Mouse (Mus musculus): ENCODE measurements at regions not wholly inside any gene's neighbourhood (a gene's known extent, or its start where the extent isn't known, plus 50 kb on each side); places are given as distances from the start of the nearest gene placed in this dataset.

DNA sequence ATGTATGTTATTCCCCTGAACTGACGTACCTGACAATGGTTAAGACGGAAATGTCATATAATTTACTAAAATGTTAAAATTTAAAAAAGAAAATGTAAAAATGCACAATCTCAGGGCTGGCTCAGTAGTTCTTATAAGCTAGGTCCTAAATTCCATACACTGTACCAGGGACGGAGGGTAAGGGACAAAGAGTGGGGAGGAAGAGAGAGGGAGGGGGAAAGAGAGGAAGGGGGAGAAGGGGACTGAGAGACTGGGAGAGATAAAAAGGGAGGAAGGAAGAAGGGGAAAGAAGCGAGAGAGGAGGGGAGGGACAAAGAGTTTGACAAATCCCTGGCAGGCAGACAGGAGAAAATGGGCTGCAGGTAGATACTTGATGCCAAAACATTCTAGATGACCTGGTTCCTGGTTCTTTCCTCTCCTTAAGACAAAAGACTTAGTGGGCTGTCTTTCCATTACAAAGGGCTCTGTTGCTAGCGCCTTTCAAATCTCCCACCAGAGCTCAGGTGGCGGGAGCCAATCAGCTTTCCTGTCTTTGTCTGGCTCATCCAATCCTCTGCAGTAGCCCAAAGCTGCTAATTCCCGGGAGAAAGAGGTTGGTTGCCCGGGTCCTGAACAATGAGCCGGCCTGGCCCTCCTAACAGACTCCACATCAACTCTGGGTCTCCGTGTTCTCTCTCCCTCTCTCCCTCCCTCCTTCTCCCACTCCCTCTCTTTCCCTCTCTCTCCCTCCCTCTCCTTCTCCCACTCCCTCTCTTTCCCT is 92.7 kb upstream of the Gm14444 start:
- Histone ChIP-seq H3K4me1 (ENCODE audit: control insufficient read depth, insufficient read depth, low read length) (no peaks in the 10 kb centered on the region), H3K27ac (replicated peaks; ENCODE audit: insufficient read depth, low read depth, low read length) (no peak overlapping the region), H3K79me2 (ENCODE audit: control insufficient read depth, insufficient read depth, low read length) (no peaks in the 10 kb centered on the region), H3K4me3 (ENCODE audit: insufficient read depth, low read depth, low read length) (no peak overlapping the region), H3K36me3 (ENCODE audit: control insufficient read depth, insufficient read depth, low read length) (no peaks in the 10 kb centered on the region), H3K27me3 (ENCODE audit: control insufficient read depth, insufficient read depth, low read length) (no peaks in the 10 kb centered on the region), H3K9ac (ENCODE audit: low read depth, low read length) (no peak overlapping the region)
- DNase-seq (ENCODE audit: extremely low read depth, low read depth, low spot score): no peak
- TF ChIP-seq POLR2A (IDR thresholded peaks at IDR 0.05; ENCODE audit: extremely low read depth, insufficient read depth, low read length): no peak
- WGBS: 32% methylated on average over 10 of the region's 10 CpGs

DNA sequence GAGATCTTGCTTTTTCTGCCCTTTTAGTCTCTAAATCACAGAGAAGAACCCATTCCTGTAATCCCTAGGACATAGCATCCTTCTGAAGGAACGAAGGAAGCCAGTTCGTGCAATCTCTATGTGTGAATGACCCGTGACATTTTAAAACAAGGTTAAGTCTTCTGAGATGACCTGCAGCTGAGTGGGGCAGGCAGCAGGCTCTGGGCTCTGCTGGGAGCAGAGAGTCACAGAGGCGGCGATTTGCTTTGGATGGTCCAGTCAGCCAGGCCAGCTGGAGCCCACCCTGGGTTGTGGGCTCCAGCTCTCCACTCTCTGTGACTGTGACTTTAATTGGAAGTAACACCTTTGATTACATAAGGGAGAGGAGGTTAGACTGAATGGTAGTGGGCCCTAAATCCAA is 92.1 kb upstream of the Gm14444 start:
- H3K27me3 ChIP-seq (ENCODE audit: control insufficient read depth, insufficient read depth, low read length): no peaks in the 10 kb centered on the region
- H3K27ac ChIP-seq (replicated peaks; ENCODE audit: insufficient read depth, low read depth, low read length): no peak overlapping the region
- no peaks in the 10 kb centered on the region for H3K4me1 ChIP-seq (ENCODE audit: control insufficient read depth, insufficient read depth, low read length)
- TF ChIP-seq POLR2A (IDR thresholded peaks at IDR 0.05; ENCODE audit: extremely low read depth, insufficient read depth, low read length) (no peak), CTCF (IDR thresholded peaks at IDR 0.05; ENCODE audit: low read depth, low read length) (no peak)
- no peak overlapping the region for H3K4me3 ChIP-seq (ENCODE audit: insufficient read depth, low read depth, low read length)
- H3K36me3 ChIP-seq (ENCODE audit: control insufficient read depth, insufficient read depth, low read length): no peaks in the 10 kb centered on the region
- no peak overlapping the region for H3K9ac ChIP-seq (ENCODE audit: low read depth, low read length)
- 33% methylated on average over 5 of the region's 5 CpGs for WGBS
- H3K79me2 ChIP-seq (ENCODE audit: control insufficient read depth, insufficient read depth, low read length): no peaks in the 10 kb centered on the region
- DNase-seq (ENCODE audit: extremely low read depth, low read depth, low spot score): no peak

DNA sequence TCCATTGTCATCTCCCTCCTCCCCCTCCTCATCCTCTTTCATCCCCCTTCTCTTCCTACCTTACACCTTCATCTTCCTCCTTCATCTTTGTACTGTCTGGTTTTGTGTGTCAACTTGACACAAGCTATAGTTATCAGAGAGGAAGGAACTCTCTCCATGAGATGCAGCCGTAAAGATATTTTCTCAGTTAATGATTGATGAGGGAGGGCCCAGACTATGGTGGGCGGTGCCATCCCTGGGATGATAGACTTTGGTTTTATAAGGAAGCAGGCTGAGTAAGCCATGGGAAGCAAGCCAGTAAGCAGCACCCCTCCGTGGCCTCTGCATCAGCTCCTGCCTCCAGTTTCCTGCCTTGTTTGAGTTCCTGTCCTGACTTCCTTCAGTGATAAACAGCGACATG is 87.8 kb upstream of the Gm14444 start:
- TF ChIP-seq POLR2A (IDR thresholded peaks at IDR 0.05; ENCODE audit: extremely low read depth, insufficient read depth, low read length): no peak
- no peak for TF ChIP-seq CTCF (IDR thresholded peaks at IDR 0.05; ENCODE audit: low read depth, low read length)
- no peaks in the 10 kb centered on the region for H3K79me2 ChIP-seq (ENCODE audit: control insufficient read depth, insufficient read depth, low read length)
- no peaks in the 10 kb centered on the region for H3K36me3 ChIP-seq (ENCODE audit: control insufficient read depth, insufficient read depth, low read length)
- no peak overlapping the region for H3K9ac ChIP-seq (ENCODE audit: low read depth, low read length)
- H3K4me1 ChIP-seq (ENCODE audit: control insufficient read depth, insufficient read depth, low read length): no peaks in the 10 kb centered on the region
- 51% methylated on average over 4 of the region's 4 CpGs for WGBS
- H3K27ac ChIP-seq (replicated peaks; ENCODE audit: insufficient read depth, low read depth, low read length): no peak overlapping the region
- DNase-seq (ENCODE audit: extremely low read depth, low read depth, low spot score): no peak
- no peak overlapping the region for H3K4me3 ChIP-seq (ENCODE audit: insufficient read depth, low read depth, low read length)
- no peaks in the 10 kb centered on the region for H3K27me3 ChIP-seq (ENCODE audit: control insufficient read depth, insufficient read depth, low read length)

DNA sequence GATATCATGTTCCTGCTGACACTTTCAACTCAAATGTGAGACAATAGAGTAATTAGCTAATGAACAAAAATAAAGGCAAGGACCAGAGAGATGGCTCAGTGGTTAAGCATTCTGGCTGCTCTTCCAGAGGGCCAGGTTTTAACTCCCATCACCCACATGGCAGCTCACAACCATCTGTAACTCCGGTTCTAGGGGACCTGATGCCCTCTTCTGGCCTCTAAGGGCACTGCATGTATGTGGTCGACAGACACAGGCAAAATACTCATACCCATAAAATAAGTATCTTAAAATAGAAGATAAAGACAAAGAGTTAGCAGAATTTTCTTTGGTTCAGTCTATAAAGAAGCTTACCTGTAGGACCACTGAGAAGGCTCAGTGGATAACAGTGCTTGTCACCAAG is 80.3 kb upstream of the Gm14444 start:
- WGBS: 55% methylated on average over 2 of the region's 2 CpGs
- Histone ChIP-seq H3K9ac (ENCODE audit: low read depth, low read length) (no peak overlapping the region), H3K79me2 (ENCODE audit: control insufficient read depth, insufficient read depth, low read length) (no peaks in the 10 kb centered on the region), H3K4me3 (ENCODE audit: insufficient read depth, low read depth, low read length) (no peak overlapping the region), H3K36me3 (ENCODE audit: control insufficient read depth, insufficient read depth, low read length) (no peaks in the 10 kb centered on the region), H3K27me3 (ENCODE audit: control insufficient read depth, insufficient read depth, low read length) (no peaks in the 10 kb centered on the region), H3K4me1 (ENCODE audit: control insufficient read depth, insufficient read depth, low read length) (no peaks in the 10 kb centered on the region), H3K27ac (replicated peaks; ENCODE audit: insufficient read depth, low read depth, low read length) (no peak overlapping the region)
- TF ChIP-seq CTCF (IDR thresholded peaks at IDR 0.05; ENCODE audit: low read depth, low read length): peak; percentile 19; the same call in 1 of the 2 replicates
- TF ChIP-seq POLR2A (IDR thresholded peaks at IDR 0.05; ENCODE audit: extremely low read depth, insufficient read depth, low read length): no peak
- no peak for DNase-seq (ENCODE audit: extremely low read depth, low read depth, low spot score)

DNA sequence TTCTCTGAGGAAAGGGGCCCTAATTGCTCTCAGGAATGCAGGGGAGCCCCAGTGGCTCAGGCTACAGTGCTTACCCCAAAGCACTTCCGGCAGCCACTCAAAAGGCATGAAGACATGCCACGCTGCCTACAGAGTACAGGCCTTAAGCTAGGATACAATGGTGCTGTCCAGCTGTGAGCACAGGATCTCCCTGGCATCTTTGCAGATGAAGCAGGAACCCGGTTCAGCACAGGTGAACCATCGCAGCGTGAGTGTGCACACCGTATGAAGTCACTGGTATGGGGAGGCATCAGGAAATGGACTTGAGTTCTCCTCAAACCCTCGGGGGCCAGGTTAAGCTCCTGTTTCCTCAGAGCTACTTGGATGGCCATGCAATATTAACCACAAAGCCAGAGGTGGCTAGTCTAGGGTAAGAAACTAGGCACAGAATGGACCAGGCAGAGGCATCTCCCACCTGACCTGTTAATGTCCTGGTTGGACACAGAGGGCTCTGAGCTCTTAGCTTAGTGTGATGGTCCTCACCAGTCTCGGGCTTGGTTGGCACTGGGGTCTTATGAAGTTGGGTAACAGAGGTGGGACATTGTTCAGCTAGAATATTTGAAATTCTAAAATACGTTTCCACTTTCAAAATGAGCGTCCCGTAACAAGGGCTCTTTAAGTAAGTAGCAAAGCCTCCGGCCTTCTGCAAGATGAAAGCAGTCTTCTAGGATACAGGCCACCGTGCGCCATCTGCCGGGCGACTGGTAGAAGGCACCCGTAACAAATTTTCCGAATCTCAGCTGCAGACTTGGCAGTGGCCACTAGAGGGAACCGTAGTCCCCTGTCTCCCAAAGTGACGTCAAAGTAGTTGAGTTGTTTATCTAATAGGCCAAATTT is 77.7 kb upstream of the Gm14444 start:
- Histone ChIP-seq H3K4me1 (ENCODE audit: control insufficient read depth, insufficient read depth, low read length) (no peaks in the 10 kb centered on the region), H3K36me3 (ENCODE audit: control insufficient read depth, insufficient read depth, low read length) (no peaks in the 10 kb centered on the region), H3K27ac (replicated peaks; ENCODE audit: insufficient read depth, low read depth, low read length) (no peak overlapping the region), H3K4me3 (ENCODE audit: insufficient read depth, low read depth, low read length) (no peak overlapping the region), H3K79me2 (ENCODE audit: control insufficient read depth, insufficient read depth, low read length) (no peaks in the 10 kb centered on the region), H3K9ac (ENCODE audit: low read depth, low read length) (no peak overlapping the region), H3K27me3 (ENCODE audit: control insufficient read depth, insufficient read depth, low read length) (no peaks in the 10 kb centered on the region)
- WGBS: 39% methylated on average over 20 of the region's 20 CpGs
- TF ChIP-seq CTCF (IDR thresholded peaks at IDR 0.05; ENCODE audit: low read depth, low read length) (peak; percentile 98), POLR2A (IDR thresholded peaks at IDR 0.05; ENCODE audit: extremely low read depth, insufficient read depth, low read length) (no peak)
- peak; percentile 56 for DNase-seq (ENCODE audit: extremely low read depth, low read depth, low spot score)

DNA sequence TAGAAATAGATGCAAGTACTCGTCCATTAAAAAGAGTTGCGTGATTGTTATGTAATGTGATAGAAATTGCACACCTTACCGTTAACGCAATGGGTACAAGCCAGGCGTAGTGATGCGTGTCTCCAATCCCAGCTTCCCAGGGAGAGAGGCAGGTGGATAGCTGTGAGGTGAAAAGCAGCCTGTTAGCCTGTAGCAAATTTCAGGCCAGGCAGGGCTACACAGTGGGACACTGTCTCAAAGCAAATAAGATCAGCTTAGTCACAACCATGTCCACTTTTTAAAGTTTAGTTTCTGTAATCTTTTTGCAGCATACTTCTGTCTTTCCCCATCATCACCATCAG is 77.1 kb upstream of the Gm14444 start:
- no peak for DNase-seq (ENCODE audit: extremely low read depth, low read depth, low spot score)

More for the DNA sequence above, 77.1 kb upstream of the Gm14444 start:
- no peaks in the 10 kb centered on the region for H3K79me2 ChIP-seq (ENCODE audit: control insufficient read depth, insufficient read depth, low read length)
- H3K27me3 ChIP-seq (ENCODE audit: control insufficient read depth, insufficient read depth, low read length): no peaks in the 10 kb centered on the region
- no peaks in the 10 kb centered on the region for H3K36me3 ChIP-seq (ENCODE audit: control insufficient read depth, insufficient read depth, low read length)
- WGBS: 22% methylated on average over 6 of the region's 6 CpGs
- TF ChIP-seq CTCF (IDR thresholded peaks at IDR 0.05; ENCODE audit: low read depth, low read length) (no peak), POLR2A (IDR thresholded peaks at IDR 0.05; ENCODE audit: extremely low read depth, insufficient read depth, low read length) (no peak)
- H3K4me1 ChIP-seq (ENCODE audit: control insufficient read depth, insufficient read depth, low read length): no peaks in the 10 kb centered on the region
- no peak overlapping the region for H3K9ac ChIP-seq (ENCODE audit: low read depth, low read length)
- H3K4me3 ChIP-seq (ENCODE audit: insufficient read depth, low read depth, low read length): no peak overlapping the region
- H3K27ac ChIP-seq (replicated peaks; ENCODE audit: insufficient read depth, low read depth, low read length): no peak overlapping the region
